Mouse (Mus musculus): Measurements from ENCODE around the gene Runx1. TPM values are rescaled to one million over a fixed set of nuclear protein-coding genes. Genes with fewer than 3 reads are reported as not detected.

The Runx1 gene
- total RNA-seq, 2 experiments from 2014 or later = 1.8 to 1.9 TPM

DNA sequence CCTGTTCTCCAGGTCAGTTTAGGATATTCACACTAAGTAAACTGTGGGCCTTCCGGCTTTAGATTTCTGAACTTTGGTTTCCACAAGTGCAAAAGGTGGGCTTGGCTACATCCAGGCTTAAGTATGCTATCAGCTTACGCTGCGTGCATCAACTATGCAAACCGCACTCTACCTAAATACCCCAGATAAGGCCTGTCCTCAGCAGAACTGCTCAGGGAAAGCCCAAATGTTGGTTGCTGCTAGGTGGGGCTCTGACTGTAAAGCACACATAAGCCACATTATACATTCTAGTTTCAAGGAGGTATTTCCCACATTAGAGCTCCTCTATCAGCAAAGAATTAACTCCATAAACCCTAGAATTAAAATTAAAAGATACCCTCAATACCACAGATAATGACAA lies 33.0 kb downstream of the Runx1 start:
- no peak for DNase-seq

DNA sequence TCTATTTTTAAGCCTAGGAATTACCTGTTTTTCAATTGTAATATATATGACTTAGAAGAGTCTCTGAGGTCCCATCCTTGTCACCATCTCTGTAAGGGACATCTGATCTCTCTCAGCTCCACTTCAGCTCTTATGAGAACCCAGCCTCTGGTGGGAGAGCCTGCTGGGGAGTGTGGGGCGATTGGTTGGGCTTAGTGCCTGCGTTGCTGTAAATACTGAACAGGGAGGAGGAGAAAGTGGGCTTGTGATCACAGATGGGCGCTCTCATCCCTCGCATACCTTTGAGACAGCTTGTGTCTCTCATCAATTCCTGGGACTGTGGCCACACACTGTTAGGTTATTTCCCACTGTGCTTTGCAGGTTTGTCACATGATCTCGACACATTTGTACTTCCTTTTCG lies 35.3 kb downstream of the Runx1 start:
- no peak for DNase-seq

DNA sequence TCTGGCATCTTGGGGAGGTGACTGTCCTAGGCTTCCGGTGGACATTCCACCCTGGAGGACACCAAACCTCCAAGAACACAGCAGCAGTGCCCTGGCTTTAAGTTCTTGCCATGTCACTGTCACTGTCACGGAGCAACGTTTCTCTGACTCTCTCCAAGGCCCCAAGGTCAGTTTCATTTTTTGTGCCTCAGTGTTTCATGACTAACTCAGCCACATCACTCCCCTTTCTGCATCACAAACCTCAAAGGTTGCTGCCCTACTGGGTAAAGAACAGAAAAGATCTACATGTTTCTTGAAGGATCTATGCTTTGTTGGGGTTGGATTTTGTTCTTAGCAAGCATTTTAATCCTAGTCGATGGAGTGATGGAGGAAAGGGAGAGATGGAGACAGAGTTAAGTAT lies 36.1 kb downstream of the Runx1 start:
- DNase-seq = no peak

DNA sequence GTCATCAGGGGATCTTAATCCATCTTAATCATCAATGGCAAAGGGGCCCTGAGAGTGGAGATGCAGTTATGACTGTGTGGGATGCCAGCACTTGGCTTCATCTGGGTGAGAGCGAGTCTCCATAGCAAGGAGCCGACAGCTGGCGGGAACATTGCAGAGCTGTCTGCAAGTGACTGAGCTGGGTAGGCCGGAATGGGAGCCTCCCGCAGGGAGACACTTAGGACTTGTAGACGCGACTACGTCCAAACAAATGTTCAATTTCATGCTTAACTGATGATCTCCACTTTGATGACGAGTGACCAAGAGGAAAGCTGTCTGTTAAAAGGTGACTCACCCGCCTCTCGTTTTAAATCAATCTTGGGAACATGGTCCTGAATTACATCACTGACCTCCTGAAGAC lies 37.5 kb downstream of the Runx1 start:
- no peak for DNase-seq

DNA sequence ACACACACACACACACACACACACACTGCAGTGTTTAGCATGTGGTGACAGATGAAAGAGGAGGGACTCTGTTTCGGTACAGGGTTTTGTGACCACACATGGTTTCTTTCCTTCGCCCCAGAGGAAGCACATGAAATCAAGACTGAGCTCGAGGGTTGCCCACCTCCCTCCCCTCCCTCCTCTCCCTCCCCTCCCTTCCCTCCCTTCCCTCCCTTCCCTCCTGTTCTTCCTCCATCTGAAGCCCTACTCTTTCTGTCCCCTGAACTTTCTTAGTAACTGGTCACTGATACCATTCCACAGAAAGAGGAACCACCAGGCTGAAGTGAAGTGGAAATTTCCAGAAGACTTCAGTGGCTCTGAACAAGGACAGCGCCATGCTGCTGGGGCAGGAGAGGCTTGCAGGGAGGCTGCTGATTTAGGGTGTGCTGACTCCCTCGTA lies 39.0 kb downstream of the Runx1 start:
- DNase-seq = no peak

DNA sequence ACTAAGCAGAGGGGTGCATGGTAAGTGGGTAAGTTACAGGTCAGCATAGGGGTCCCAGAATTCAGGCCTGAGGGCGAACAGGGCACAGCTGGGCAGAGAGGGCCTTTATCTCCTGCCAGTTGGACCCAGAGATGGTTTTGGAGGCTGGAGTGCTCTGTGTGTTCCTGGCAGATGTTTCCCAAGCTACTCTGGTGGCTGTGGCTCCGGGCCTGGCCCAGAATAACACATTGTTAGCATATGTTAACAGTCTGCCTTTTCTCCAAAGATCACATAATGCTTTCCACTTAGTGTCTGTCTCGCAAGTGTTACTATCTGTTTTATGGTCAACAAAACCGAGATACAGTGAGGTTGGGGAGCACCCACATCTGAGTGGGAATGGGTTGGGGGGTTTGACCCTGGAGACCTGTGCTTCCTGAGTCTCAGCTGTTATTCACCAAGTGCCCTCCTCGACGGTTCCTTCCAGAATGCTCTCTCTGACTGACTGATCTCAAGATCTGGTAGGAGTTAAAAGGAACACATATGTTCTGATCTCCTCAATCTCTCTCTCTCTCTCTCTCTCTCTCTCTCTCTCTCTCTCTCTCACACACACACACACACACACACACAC lies 39.6 kb downstream of the Runx1 start:
- no peak for DNase-seq

DNA sequence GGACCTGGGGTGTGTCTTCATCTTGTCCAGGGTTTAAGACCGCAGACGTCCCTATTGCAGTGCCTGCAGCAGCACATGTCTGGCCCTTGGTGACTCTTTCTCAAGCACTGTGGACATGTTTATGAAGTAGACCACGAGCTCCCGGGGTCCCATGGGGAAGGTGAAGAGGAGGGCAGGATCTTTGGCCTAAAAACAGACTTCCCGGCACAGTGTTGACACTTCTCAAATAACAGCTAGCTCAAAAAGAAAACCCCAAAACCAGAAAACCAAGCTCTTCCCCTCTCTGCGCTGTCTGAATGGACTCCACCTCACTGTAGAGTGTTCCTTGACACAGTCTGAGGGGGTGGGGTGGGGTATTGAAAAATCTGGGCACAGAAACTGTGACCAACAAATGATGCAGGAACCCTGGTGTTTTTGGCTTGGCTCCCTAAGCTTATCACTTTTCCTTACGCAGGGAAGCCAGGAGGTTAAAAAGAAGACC lies 42.3 kb downstream of the Runx1 start:
- no peak for DNase-seq

DNA sequence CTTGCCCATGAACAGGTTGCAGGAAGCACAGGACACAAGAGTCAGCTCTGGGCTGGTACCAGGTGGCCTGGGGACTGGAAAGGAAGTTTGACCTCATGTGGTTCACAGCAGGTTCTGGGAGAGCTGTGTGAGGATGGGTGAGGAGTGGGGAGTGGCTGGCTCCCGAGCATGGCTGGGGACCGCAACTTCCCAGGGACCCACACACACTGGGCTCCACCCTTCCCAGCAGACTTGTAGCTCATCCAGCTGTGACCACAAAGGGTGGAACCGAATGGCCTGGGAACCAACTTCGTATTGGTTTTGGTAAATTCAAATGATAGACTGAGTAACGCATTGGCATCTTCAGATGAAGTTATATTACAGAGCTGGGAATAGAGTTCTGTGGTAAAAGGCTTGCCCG lies 43.5 kb downstream of the Runx1 start:
- DNase-seq = no peak

DNA sequence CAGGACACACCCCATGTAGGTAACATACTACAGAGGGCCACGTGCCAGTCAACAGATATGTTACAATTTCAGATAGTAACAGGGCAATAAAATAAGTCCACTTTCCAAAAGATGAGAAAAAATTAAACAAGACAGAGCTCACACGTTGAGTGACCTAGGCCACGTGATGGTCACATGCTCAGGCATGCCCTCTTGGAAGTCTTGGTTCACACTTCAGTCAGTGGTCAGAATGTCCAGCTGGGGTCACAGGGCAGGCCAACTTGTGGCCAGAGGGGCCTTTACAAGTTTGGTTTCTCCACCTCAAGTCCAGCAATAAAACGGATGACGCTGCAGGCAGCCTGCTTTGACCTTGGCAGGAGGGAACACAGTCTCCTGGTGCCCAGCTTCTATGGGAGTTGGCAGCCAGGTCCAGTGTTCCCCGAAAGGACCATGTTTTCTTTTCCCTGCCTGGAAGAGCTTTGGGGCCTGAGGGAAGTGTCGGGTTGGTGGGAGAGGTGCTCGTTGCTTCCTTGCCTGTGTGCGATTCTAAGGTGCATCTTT lies 46.0 kb downstream of the Runx1 start:
- DNase-seq = no peak

DNA sequence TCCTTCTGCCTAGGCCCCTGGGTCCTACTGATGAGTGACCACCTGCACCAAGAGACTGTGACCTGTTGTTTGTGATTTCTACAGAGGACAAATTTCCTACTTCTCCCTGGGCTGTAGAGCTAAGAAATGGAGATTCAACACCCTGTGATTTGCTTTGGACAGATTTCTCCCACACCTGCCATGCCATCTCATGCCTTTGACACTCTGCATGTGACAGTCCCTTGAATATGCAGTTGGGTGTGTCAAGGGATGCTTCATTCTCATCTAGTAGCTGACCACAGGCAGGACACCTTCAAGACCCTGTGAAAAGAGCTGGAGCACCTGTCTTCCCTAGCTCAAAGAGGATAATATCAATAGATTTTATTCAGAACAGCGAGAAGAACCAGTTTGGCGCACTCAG lies 46.8 kb downstream of the Runx1 start:
- no peak for DNase-seq

DNA sequence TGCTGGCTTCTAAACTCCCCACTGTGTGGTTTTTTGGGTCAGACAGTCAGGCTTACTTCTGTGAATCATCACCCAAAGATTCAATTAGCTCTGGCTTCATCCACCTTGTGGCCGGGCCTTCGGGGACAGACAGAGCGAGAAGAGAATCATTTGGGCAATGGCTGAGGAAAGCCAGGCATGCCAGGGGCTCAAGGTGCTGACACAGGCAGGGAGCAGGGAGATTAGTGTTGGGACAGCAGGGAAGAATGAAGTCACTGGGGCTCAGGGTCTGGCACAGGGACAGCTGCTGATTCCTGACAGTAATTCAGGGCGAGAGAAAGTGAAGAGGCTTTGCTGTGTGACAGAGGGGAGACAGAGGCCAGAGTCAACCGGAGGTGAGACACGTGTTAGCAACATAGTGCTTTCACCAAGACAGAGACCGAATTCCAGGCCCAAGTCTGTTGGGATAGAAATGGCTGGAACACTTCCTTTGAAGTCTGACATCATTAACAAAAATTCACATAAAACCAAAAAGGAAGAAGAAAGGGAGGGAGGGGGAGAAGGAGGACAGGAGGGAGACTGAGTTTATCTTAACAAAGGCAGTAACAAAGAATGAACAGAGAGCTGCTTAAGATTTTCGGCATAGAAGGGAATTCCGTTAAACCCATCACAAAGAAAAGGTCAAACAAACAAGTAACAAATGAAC lies 47.7 kb downstream of the Runx1 start:
- DNase-seq = peak; percentile 37

DNA sequence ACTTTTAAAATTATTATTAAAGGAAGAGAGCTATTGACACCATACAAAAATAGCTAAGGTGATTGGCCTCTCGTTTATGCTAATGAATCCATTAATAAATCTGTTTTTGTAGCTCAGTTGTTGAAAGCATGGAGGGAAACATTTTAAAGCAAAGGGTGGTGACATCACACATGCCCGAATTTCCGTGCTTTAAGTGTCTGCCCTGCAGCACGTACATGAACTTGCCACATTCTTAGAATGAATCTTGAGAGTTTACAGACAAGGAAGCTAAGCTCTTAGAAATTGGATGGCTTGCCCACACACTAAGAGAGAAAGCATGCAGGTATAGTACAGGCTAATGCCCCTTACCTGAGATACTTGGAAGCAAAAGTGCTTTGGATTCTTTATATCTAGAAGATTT lies 58.1 kb downstream of the Runx1 start:
- DNase-seq = no peak

DNA sequence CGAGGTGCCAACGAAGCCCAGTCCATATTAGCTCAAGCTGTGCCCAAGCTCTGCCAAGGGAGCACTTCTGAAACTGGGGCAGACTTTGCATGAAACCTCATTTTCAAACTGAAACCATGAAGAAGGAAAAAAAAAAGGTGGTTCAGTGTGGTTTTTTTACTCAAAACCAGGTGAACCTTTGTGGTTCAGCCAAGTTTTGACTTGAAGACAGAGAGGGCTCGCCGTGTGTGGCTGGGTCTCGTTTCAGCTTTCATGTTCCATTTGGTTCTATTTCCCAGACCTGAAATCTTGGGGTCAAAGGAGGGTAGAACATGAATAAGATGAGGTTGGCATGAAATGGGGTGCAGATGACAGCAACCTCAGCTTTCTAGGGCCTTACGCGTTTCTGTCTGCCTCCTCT lies 58.5 kb downstream of the Runx1 start:
- no peak for DNase-seq

DNA sequence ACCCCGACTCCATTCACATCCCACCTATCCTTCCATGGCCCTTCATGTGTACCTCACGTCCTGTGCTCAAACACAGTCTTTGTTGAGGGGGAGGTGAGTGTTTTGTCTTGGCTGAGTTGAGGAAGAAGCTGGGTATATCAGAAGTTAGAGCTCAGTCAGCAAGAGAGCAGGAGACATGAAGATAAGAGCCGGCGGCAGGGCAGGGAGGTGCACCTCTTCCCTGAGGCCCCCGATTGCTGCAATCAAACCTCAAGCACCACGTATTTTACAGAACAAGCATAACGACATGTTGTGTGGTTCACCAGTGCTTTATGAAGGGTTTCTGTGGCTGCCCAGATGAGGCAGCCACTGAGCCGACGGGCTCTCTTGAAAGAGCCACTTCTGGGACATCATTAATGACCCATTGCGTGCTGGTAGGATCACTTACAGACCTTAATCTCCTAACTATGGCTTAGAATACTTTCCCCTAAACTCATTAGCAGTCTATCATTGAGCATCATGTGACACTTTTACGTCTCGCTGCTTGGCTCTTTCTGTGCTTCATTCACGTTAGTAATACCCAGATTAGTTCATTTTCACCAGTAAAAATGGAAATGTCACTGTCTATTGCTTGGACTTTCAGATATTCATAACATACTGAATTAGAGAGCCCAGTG lies 61.1 kb downstream of the Runx1 start:
- DNase-seq = no peak

DNA sequence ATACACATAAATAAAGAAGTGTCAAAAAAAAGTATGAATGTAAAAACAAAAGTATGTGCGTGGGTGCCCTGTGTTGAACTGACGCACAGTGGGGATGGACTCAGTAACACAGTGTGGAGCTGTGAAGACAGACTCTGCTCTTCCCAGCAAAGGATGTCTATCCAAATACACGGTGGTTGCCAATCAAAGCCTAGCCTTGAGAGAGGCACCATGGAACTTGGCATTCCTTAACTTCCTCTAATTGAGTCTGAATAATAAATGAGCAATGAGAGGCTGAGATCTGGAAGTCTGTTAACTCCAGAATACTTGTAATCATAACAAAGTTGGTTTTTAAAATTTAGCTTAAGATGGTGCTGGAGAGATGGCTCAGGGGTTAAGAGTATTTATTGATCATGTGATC lies 62.3 kb downstream of the Runx1 start:
- DNase-seq = no peak

DNA sequence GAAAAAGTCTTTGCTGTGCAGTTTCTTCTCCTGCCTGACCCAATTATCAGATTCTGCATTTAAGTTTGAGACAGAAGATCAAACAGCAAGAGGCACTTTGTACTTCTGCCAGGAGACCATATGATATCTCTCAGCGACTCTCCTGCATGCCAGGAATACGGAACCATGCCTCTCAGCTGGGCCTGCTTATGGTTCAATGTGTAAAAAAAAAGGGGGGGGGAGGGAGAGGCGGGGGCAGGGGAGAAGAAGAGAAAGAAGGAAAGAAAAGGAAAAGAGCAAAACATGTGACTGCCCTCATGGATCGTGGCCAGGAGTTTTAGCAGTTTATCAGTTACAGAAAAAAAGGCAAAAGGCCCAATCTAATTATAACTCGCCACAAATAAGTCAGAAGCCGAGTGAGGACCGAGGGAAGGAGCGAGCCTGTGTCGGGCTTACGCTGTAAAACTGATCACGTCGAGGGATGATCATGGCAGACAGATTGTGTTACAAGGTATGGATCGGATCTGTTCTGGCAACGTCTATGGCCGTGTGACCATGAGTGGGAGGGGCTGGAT lies 63.9 kb downstream of the Runx1 start:
- DNase-seq = peak; percentile 20

DNA sequence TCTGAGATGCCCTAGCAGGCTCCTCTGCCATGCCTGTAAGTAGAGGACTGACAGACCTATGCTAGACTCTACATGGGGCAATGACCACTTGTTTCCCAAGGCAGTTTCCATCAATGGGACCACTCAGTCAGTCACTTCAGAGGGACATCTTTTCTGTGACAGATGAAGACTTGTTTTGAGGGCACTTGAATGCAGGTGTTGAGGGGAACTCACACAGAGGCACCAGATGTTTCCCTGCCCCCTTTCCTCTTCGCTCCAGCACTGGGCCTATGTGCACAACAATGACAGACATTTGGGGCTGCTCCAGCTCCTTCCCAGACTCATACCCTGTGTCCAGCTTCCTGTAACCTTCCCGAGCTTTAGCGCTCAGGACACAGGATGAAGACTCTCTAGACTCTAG lies 65.9 kb downstream of the Runx1 start:
- no peak for DNase-seq

DNA sequence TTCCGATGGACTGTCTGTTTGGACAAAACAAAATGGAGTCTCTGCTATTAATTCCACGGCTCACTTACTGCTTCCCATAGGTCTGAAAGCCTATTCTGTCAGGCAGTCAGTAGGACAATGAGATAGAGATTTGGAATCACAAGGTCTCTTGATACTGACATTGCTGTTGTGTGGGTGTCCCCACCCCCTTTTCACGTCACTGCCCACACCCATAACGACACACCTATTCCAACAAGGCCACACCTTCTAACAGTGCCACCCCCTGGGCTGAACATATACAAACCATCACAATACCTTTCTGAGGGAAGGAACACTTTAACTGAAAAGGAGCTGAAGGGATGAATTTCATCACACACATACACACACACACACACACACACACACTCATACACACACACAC lies 68.4 kb downstream of the Runx1 start:
- DNase-seq = no peak

DNA sequence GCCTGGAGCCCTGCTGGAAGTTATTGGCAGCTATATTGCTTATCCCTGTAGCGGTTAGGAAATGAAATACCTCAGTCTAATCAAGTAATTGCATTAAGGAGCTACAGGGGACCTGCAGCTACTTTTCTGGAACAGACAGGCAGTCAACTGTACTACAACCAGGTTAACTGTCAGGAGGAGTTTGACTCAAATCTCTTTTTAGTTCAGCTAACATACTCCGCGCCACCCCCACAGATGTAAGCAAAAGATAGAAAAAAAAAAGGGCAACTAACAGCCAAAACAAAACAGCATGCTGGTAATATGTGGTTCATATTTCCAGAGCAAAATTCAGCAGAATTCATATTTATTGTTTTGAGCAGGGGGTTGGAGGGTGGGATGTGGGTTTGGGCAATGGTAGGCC lies 72.0 kb downstream of the Runx1 start:
- no peak for DNase-seq

DNA sequence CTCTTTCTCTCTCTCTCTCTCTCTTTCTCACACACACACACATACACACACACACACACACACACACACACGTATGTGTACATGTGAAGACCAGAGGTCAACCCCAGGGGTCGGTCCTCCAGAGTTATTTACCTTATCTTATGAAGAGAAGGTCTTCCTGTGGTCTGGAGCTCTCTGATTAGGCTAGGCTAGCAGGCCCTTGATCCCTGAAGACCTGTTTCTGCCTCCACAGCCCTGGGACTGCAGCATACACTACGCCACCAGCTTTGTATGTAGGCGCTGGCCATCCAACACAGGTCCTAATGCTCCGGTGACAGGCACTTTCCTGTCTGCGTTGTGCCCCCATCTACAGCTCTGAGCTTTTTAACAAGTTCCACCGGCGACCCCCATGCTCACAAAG lies 72.8 kb downstream of the Runx1 start:
- no peak for DNase-seq

DNA sequence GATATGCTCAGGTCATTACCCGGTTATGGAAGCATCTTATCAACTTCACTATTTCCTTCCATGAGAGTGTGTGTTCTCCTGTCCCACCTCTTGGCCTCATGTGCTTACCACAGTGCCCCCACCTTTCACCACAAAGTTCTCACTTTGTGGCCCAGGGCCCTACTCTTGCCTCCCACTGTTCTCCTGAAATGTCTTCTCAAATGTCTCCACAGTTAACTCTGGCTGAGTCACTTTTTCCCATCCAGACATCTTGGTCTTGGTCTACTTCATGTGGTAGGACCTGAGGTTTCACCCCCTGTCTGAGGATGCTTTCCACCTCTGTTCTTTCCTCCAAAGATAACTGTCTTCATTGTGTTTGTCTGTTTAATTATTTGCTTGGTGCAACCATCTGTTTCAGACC lies 77.7 kb downstream of the Runx1 start:
- no peak for DNase-seq

DNA sequence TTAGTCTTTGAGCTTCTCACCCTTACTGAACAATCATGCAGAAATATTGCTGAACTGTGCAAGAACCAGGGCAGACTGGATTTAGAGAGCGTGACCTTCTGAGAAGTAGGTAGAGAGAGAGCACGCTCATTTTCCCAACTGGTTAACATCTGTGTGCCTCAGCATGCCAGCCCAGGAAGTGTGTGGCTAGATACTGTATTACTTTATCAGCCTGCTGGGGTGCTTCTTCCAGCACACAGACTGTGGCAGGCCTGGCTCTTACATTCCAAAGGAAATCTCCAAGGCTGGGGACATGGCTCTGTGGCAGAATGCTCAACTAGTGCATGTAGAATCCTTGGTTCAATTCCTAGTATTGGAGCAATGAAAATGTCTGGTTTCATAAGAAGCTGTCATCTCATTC lies 78.9 kb downstream of the Runx1 start:
- DNase-seq = no peak

DNA sequence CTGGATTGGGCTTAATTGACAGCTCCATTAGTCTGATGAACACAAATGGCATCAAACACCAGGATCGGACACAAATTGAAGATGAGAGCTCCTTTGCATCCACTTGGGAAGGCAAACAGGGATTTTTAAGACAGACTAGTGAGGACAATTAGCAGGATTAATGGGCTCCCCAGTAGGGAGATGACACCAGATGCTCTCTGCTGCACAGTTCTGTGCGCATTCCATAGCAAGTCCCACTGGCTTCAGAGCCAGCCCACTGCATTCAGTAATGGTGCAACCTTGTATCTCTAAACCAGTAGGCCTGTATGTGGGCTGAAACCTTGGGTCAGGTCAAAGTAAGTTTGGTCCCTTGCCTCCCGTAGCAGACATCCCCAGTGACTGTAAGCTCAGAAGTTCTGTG lies 80.7 kb downstream of the Runx1 start:
- no peak for DNase-seq
